Mouse (Mus musculus) limb, embryonic 11.5 days (tissue): Measurements from ENCODE around the gene Nacc1. TPM values are rescaled to one million over a fixed set of nuclear protein-coding genes. Genes with fewer than 3 reads are reported as not detected.

ENCODE experiments used
- ATAC-seq: fragments of 200-750 bp; cut with Nextera tagmentation; 2 replicates; pipeline ENCODE4 v1.8.0; 2017; ENCODE audit warnings: low read depth; ENCODE audit not compliant: insufficient number of reproducible peaks, low FRiP score, low TSS enrichment
- DNase-seq: peaks from one replicate; pipeline ENCODE4 v3.0.0-alpha.2; 2015; ENCODE audit warnings: low spot score
- H3K27ac ChIP-seq: fragments of 300-500 bp; sonication (generic); replicated peaks from 2 replicates; pipeline ENCODE4 v1.5.1; 2014; ENCODE audit warnings: low read depth, mild to moderate bottlenecking, low read length
- H3K27me3 ChIP-seq: fragments of 300-500 bp; sonication (generic); 2 replicates; pipeline ENCODE4 v1.6.1; 2014; ENCODE audit warnings: mild to moderate bottlenecking, low read length, mixed read lengths; ENCODE audit not compliant: control insufficient read depth, insufficient read depth
- H3K36me3 ChIP-seq: fragments of 300-500 bp; sonication (generic); 2 replicates; pipeline ENCODE4 v1.6.1; 2014; ENCODE audit warnings: mild to moderate bottlenecking, low read length, moderate library complexity, mixed read lengths; ENCODE audit not compliant: control insufficient read depth, insufficient read depth
- H3K4me1 ChIP-seq: fragments of 300-500 bp; sonication (generic); 2 replicates; pipeline ENCODE4 v1.6.1; 2014; ENCODE audit warnings: low read length, mixed read lengths; ENCODE audit not compliant: control insufficient read depth, insufficient read depth
- H3K4me2 ChIP-seq: fragments of 300-500 bp; sonication (generic); 2 replicates; pipeline ENCODE4 v1.6.1; 2014; ENCODE audit warnings: low read depth, mild to moderate bottlenecking, moderate library complexity; ENCODE audit not compliant: severe bottlenecking
- H3K4me3 ChIP-seq: fragments of 300-500 bp; sonication (generic); 2 replicates; pipeline ENCODE4 v1.5.1; 2014; ENCODE audit warnings: low read depth, low read length
- H3K9ac ChIP-seq: fragments of 300-500 bp; sonication (generic); 2 replicates; pipeline ENCODE4 v1.6.1; 2014; ENCODE audit warnings: mild to moderate bottlenecking, low read length
- H3K9me3 ChIP-seq: fragments of 300-500 bp; sonication (generic); 2 replicates; pipeline ENCODE4 v1.6.1; 2016; ENCODE audit warnings: low read length; ENCODE audit not compliant: control insufficient read depth
- WGBS: fragments of 180-500 bp; shearing (Covaris S2); extraction: QIAGEN DNeasy Blood & Tissue Kit; methylation state at CpG from one replicate; pipeline ENCODE4 v1.1.7; 2014; 5-methylcytosine and 5-hydroxymethylcytosine counted together
- polyA plus RNA-seq: library from polyadenylated mRNA; unstranded; fragments of >200 nt; fragmentation: Nextera tagmentation; extraction: Ambion mirVana; gene quantifications from 2 replicates; pipeline ENCODE4 v1.2.1, GENCODE M21; 2014

The Nacc1 gene
- polyA plus RNA-seq, 1 experiment from 2014 or later: 26.7 TPM

- no peaks in the 10 kb centered on the region for H3K36me3 ChIP-seq
- peak overlapping the region; percentile 48 for H3K9ac ChIP-seq
- WGBS: 1% methylated on average over 44 of the region's 45 CpGs
- H3K27ac ChIP-seq: no peak overlapping the region
- H3K4me1 ChIP-seq: peaks cover 58% of the 10 kb centered on the region
- ATAC-seq (no peak), DNase-seq (peak; percentile 63)
- peaks cover 62% of the 10 kb centered on the region for H3K27me3 ChIP-seq
- no peaks in the 10 kb centered on the region for H3K9me3 ChIP-seq
- peak overlapping the region; percentile 38 for H3K4me2 ChIP-seq
- peak overlapping the region; percentile 16 for H3K4me3 ChIP-seq
Measured at GRCm38 (mm10) chr8:84706610-84707266, 19.1 kb upstream of the Nacc1 start.

DNA sequence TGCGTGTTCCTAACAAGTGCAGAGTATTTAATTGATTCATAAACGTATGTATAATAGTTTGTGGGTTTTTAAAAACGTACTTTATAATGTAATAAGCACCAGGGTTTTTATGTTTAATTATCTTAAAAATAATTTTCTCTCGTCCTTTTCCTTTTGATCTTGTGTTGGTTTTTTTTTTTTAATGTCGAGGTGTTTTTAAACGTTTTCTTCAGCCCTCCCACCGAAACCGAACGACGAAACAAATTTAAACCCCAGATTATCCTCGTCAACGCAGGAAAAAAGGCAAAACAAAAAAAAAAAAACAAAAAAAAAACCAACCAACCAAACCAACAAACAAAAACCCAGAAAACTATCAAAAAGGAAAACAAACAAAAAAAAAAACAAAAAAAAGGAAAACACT is 18.3 kb upstream of the Nacc1 start:
- Histone ChIP-seq H3K9me3 (no peaks in the 10 kb centered on the region), H3K27me3 (peaks cover 68% of the 10 kb centered on the region), H3K36me3 (no peaks in the 10 kb centered on the region), H3K4me2 (peak overlapping the region; percentile 36), H3K4me1 (peaks cover 58% of the 10 kb centered on the region), H3K4me3 (peak overlapping the region; percentile 19), H3K9ac (0 out of 2 replicates have a peak overlapping the region, but pooled peaks have one; percentile 37), H3K27ac (no peak overlapping the region)
- no peak for ATAC-seq
- DNase-seq: no peak
- WGBS: under 1% methylated on average over 12 of the region's 12 CpGs

GRCm38 (mm10) chr8:84704867-84705831 is 17.5 kb upstream of the Nacc1 start:
- 0 out of 2 replicates have a peak overlapping the region, but pooled peaks have one; percentile 37 for H3K9ac ChIP-seq
- H3K4me2 ChIP-seq: peak overlapping the region; percentile 36
- DNase-seq: peak; percentile 61
- whole genome bisulfite sequencing: 1% methylated on average over 58 of the region's 61 CpGs
- ATAC-seq: no peak
- H3K4me1 ChIP-seq: peaks cover 55% of the 10 kb centered on the region
- peak overlapping the region; percentile 19 for H3K4me3 ChIP-seq
- H3K27me3 ChIP-seq: peaks cover 68% of the 10 kb centered on the region
- H3K36me3 ChIP-seq: no peaks in the 10 kb centered on the region
- H3K9me3 ChIP-seq: no peaks in the 10 kb centered on the region
- H3K27ac ChIP-seq: no peak overlapping the region

GRCm38 (mm10) chr8:84704356-84704755 is 16.7 kb upstream of the Nacc1 start:
- no peaks in the 10 kb centered on the region for H3K9me3 ChIP-seq
- no peaks in the 10 kb centered on the region for H3K36me3 ChIP-seq
- H3K4me3 ChIP-seq: no peak overlapping the region
- H3K27me3 ChIP-seq: peaks cover 68% of the 10 kb centered on the region
- 2% methylated on average over 16 of the region's 16 CpGs for WGBS
- H3K4me1 ChIP-seq: peaks cover 51% of the 10 kb centered on the region
- no peak overlapping the region for H3K9ac ChIP-seq
- DNase-seq (peak; percentile 91), ATAC-seq (no peak)
- 0 out of 2 replicates have a peak overlapping the region, but pooled peaks have one; percentile 52 for H3K27ac ChIP-seq
- peak overlapping the region; percentile 42 for H3K4me2 ChIP-seq

GRCm38 (mm10) chr8:84703466-84704249 is 16.0 kb upstream of the Nacc1 start:
- Histone ChIP-seq H3K9me3 (no peaks in the 10 kb centered on the region), H3K4me2 (peak overlapping the region; percentile 42), H3K4me3 (peak overlapping the region; percentile 19), H3K9ac (0 out of 2 replicates have a peak overlapping the region, but pooled peaks have one; percentile 17), H3K27ac (0 out of 2 replicates have a peak overlapping the region, but pooled peaks have one; percentile 52), H3K27me3 (peaks cover 68% of the 10 kb centered on the region), H3K36me3 (peaks cover 4% of the 10 kb centered on the region; the same call in 1 of the 2 replicates), H3K4me1 (peaks cover 45% of the 10 kb centered on the region)
- ATAC-seq: no peak
- DNase-seq: no peak
- 8% methylated on average over 38 of the region's 38 CpGs for WGBS

GRCm38 (mm10) chr8:84702963-84703465 is 15.4 kb upstream of the Nacc1 start:
- ATAC-seq: no peak
- Histone ChIP-seq H3K36me3 (peaks cover 8% of the 10 kb centered on the region; the same call in 1 of the 2 replicates), H3K9me3 (no peaks in the 10 kb centered on the region), H3K9ac (no peak overlapping the region), H3K27me3 (peaks cover 63% of the 10 kb centered on the region), H3K4me2 (no peak overlapping the region; the same call in 1 of the 2 replicates), H3K4me3 (peak overlapping the region; percentile 19), H3K27ac (no peak overlapping the region), H3K4me1 (peaks cover 40% of the 10 kb centered on the region)
- WGBS: 82% methylated on average over 6 of the region's 6 CpGs
- DNase-seq: no peak

DNA sequence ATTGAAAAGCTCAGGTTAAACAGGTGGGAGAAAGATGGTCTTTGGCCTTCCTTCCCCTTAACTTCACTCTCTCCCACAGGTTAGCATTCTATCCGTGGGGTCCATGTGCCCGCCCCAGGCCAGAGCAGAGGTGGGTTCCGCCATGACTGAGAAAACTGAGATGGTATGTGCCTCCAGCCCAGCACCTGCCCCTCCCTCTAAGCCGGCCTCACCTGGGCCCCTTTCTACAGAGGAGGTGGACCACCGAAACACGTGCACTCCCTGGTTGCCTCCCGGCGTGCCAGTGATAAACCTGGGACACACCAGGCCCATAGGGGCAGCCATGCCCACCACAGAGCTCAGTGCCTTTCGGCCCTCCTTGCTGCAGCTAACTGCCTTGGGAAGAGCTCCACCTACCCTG is 14.9 kb upstream of the Nacc1 start:
- no peak overlapping the region for H3K27ac ChIP-seq
- no peaks in the 10 kb centered on the region for H3K9me3 ChIP-seq
- H3K4me3 ChIP-seq: no peak overlapping the region; the same call in 1 of the 2 replicates
- H3K9ac ChIP-seq: no peak overlapping the region
- ATAC-seq (no peak), DNase-seq (no peak)
- H3K27me3 ChIP-seq: peaks cover 58% of the 10 kb centered on the region
- no peak overlapping the region; the same call in 1 of the 2 replicates for H3K4me2 ChIP-seq
- WGBS: 74% methylated on average over 9 of the region's 9 CpGs
- H3K36me3 ChIP-seq: peaks cover 11% of the 10 kb centered on the region; the same call in 1 of the 2 replicates
- H3K4me1 ChIP-seq: peaks cover 36% of the 10 kb centered on the region
